Mouse (Mus musculus) neural tube, embryonic 12.5 days (tissue): ENCODE results near the gene Cblc. TPM values are rescaled to one million over a fixed set of nuclear protein-coding genes. Genes with fewer than 3 reads are reported as not detected.

Experiments
- ATAC-seq: fragments of 200-750 bp; cut with Nextera tagmentation; 2 replicates; pipeline ENCODE4 v1.8.0; 2017; ENCODE audit warnings: low read depth, mild to moderate bottlenecking, moderate TSS enrichment, moderate library complexity; ENCODE audit not compliant: low FRiP score
- H3K27ac ChIP-seq: fragments of 300-500 bp; sonication (generic); 2 replicates; pipeline ENCODE4 v1.5.1; 2016
- H3K27me3 ChIP-seq: fragments of 300-500 bp; sonication (generic); replicated peaks from 2 replicates; pipeline ENCODE4 v1.6.1; 2016; ENCODE audit warnings: mild to moderate bottlenecking
- H3K36me3 ChIP-seq: fragments of 300-500 bp; sonication (generic); 2 replicates; pipeline ENCODE4 v1.6.1; 2016; ENCODE audit warnings: mild to moderate bottlenecking
- H3K4me1 ChIP-seq: fragments of 300-500 bp; sonication (generic); 2 replicates; pipeline ENCODE4 v1.6.1; 2016
- H3K4me2 ChIP-seq: fragments of 300-500 bp; sonication (generic); replicated peaks from 2 replicates; pipeline ENCODE4 v1.6.1; 2016; ENCODE audit warnings: mild to moderate bottlenecking
- H3K4me3 ChIP-seq: fragments of 300-500 bp; sonication (generic); 2 replicates; pipeline ENCODE4 v1.5.1; 2016
- H3K9ac ChIP-seq: fragments of 300-500 bp; sonication (generic); 2 replicates; pipeline ENCODE4 v1.6.1; 2016; ENCODE audit warnings: mild to moderate bottlenecking
- H3K9me3 ChIP-seq: fragments of 300-500 bp; sonication (generic); 2 replicates; pipeline ENCODE4 v1.6.1; 2016; ENCODE audit warnings: mild to moderate bottlenecking
- WGBS: fragments of 180-500 bp; shearing (Covaris S2); methylation state at CpG from one replicate; pipeline ENCODE4 v1.1.7; 2016; 5-methylcytosine and 5-hydroxymethylcytosine counted together
- polyA plus RNA-seq: library from polyadenylated mRNA; unstranded; fragments of >200 nt; fragmentation: Nextera tagmentation; extraction: Ambion mirVana; gene quantifications from 2 replicates; pipeline ENCODE4 v1.2.1, GENCODE M21; 2016

The Cblc gene
- polyA plus RNA-seq, result 0.73 and 0.87 TPM in 2 replicates

GRCm38 (mm10) chr7:19796697-19797588, at the start of gene Cblc:
Gene Cblc, minus strand, starts transcription at chr7:19796809.
- 2% methylated on average over 32 of the region's 32 CpGs for WGBS
- no peaks in the 10 kb centered on the region for H3K36me3 ChIP-seq
- H3K27ac ChIP-seq, result no peak within 1 kb of the TSS
- H3K9me3 ChIP-seq, result no peaks in the 10 kb centered on the region
- peak; percentile 41; the same call in 1 of the 2 replicates for ATAC-seq
- no peak within 1 kb of the TSS for H3K4me3 ChIP-seq
- no peak within 1 kb of the TSS for H3K9ac ChIP-seq
- H3K27me3 ChIP-seq, result peaks cover 25% of the 10 kb centered on the region
- no peaks in the 10 kb centered on the region for H3K4me1 ChIP-seq
- H3K4me2 ChIP-seq, result no peak within 1 kb of the TSS

DNA sequence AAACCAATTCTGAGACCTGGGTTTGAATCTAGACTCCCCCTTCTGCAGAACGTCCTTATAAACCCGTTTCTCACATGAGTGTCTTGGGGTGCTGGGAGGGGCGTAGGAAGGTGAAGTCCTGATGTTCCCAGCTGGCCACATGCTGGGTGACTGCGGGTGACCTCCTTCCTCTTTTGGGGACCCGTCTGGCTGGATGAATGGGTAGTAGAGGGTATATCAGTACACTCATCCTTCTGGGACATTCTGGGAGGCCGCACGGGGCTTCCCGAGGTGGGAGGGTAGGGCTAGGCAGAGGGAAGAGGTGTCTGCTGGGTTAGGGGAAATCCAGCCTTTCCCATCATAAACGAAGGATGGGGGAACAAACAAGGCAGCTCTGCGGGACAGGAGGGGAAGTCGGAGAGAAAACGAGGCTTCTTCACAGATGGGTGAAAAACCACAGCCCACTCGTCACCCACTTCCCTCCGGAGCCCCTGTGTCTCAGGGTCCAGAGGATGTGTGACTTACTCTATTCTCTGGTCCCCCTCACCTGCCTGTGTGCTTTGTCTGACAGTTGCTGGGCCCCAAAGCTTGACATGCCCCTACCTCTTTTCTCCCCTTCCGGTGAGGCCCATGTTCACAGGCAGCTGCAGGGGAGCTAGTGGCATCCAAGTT, 48.0 kb upstream of the Cblc start:
- ATAC-seq, result no peak
- Histone ChIP-seq H3K4me3 (no peak overlapping the region), H3K9ac (no peak overlapping the region), H3K27ac (no peak overlapping the region), H3K4me1 (no peaks in the 10 kb centered on the region), H3K4me2 (no peak overlapping the region), H3K36me3 (no peaks in the 10 kb centered on the region), H3K9me3 (no peaks in the 10 kb centered on the region), H3K27me3 (peaks cover 26% of the 10 kb centered on the region)
- WGBS, result 63% methylated on average over 15 of the region's 15 CpGs

DNA sequence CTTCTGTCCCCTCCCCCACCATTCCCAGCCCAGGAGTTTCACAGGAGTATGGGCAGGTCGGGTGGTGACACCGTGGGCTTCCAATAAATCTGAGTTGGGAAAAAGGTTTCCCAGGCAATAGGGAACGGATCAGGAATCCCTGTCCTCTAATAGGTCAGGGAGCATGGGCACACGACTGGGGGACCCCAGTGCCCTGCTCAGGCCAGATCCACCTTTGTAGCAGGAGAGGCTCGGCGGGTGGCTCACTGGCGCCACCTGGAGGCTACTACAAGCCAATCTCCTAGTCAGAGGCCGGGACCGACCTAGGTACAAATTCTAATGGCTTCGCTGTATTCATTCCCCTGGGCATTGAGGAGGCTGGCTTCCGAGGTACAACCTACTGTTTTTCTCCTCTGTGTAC, 47.0 kb upstream of the Cblc start:
- no peaks in the 10 kb centered on the region for H3K9me3 ChIP-seq
- H3K9ac ChIP-seq, result no peak overlapping the region
- 3% methylated on average over 11 of the region's 11 CpGs for WGBS
- no peak overlapping the region; the same call in 1 of the 2 replicates for H3K4me2 ChIP-seq
- H3K36me3 ChIP-seq, result no peaks in the 10 kb centered on the region
- ATAC-seq, result peak; percentile 53; the same call in 1 of the 2 replicates
- H3K27me3 ChIP-seq, result peaks cover 26% of the 10 kb centered on the region
- H3K27ac ChIP-seq, result no peak overlapping the region
- no peaks in the 10 kb centered on the region for H3K4me1 ChIP-seq
- no peak overlapping the region for H3K4me3 ChIP-seq

DNA sequence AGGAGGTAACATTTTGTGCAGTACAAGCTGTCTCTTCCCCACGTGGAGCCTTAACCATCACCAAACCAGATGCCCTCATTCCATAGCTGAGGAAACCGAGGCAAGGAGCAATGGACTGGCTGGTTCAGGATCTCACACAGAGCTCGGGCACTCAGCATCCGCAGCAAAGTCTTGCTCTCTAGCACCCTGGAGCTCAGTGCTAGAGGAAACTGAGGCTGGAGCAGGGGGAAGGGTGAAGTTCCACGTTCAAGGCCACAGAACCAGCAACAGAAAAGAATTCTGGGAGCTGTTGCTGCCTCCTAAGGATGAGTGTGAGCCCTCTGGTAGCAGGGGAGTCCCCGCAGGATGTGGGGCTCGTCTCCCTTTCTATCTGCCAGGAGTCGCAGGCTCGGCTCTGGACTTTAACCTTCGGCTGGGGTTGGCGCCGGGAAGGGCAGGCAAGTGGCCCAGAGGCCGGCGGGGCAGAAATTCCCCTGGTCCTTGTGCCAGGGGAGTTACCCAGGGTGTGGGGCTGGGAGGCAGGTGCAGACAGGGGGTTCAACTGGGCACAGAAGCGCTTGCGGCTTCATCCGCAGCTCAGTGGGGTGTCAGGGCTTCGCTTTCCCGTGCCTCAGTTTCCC, 46.4 kb upstream of the Cblc start:
- Histone ChIP-seq H3K9ac (no peak overlapping the region), H3K27ac (no peak overlapping the region), H3K9me3 (no peaks in the 10 kb centered on the region), H3K4me1 (no peaks in the 10 kb centered on the region), H3K27me3 (peaks cover 26% of the 10 kb centered on the region), H3K4me3 (no peak overlapping the region), H3K36me3 (no peaks in the 10 kb centered on the region), H3K4me2 (no peak overlapping the region)
- WGBS, result 30% methylated on average over 19 of the region's 19 CpGs
- 0 out of 2 replicates have a peak, but pooled peaks have one; percentile 9 for ATAC-seq

GRCm38 (mm10) chr7:19841686-19842413, 45.2 kb upstream of the Cblc start:
- H3K27me3 ChIP-seq, result peaks cover 17% of the 10 kb centered on the region
- no peak overlapping the region for H3K4me3 ChIP-seq
- no peak overlapping the region for H3K27ac ChIP-seq
- H3K9me3 ChIP-seq, result no peaks in the 10 kb centered on the region
- H3K4me2 ChIP-seq, result no peak overlapping the region
- no peaks in the 10 kb centered on the region for H3K4me1 ChIP-seq
- H3K36me3 ChIP-seq, result no peaks in the 10 kb centered on the region
- ATAC-seq, result no peak
- H3K9ac ChIP-seq, result no peak overlapping the region
- 82% methylated on average over 21 of the region's 21 CpGs for WGBS

GRCm38 (mm10) chr7:19840936-19841335, 44.3 kb upstream of the Cblc start:
- H3K36me3 ChIP-seq, result no peaks in the 10 kb centered on the region
- no peaks in the 10 kb centered on the region for H3K9me3 ChIP-seq
- 80% methylated on average over 3 of the region's 3 CpGs for WGBS
- H3K4me2 ChIP-seq, result no peak overlapping the region
- no peak overlapping the region for H3K27ac ChIP-seq
- H3K9ac ChIP-seq, result no peak overlapping the region
- no peaks in the 10 kb centered on the region for H3K4me1 ChIP-seq
- no peak for ATAC-seq
- peaks cover 15% of the 10 kb centered on the region for H3K27me3 ChIP-seq
- no peak overlapping the region for H3K4me3 ChIP-seq

DNA sequence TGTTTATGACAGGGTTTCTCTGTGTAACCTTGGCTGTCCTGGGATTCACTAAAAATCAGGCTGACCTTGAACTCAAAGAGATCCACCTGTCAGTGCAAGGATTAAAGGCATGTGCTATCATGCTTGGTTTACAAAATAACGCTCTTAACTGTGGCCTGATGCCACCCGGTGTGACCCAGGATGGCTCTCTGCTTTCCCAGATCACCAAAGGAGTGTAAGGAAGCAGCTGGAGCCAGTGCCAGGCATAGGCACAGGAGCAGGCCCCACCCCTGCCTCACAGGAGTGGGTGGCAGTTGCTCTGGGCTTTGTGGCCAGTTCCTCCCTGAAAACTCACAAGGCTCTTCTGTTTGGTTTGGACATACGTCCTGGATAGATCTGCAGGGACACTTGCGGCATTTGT, 43.8 kb upstream of the Cblc start:
- no peak overlapping the region for H3K4me2 ChIP-seq
- 84% methylated on average over 4 of the region's 4 CpGs for WGBS
- no peak overlapping the region for H3K27ac ChIP-seq
- peaks cover 15% of the 10 kb centered on the region for H3K27me3 ChIP-seq
- H3K9ac ChIP-seq, result no peak overlapping the region
- H3K9me3 ChIP-seq, result no peaks in the 10 kb centered on the region
- no peaks in the 10 kb centered on the region for H3K4me1 ChIP-seq
- H3K4me3 ChIP-seq, result no peak overlapping the region
- no peak for ATAC-seq
- H3K36me3 ChIP-seq, result no peaks in the 10 kb centered on the region

- Histone ChIP-seq H3K4me2 (no peak overlapping the region), H3K4me3 (no peak overlapping the region), H3K27ac (no peak overlapping the region), H3K36me3 (no peaks in the 10 kb centered on the region), H3K4me1 (no peaks in the 10 kb centered on the region), H3K9ac (no peak overlapping the region), H3K9me3 (no peaks in the 10 kb centered on the region), H3K27me3 (no peaks in the 10 kb centered on the region)
- WGBS, result 73% methylated on average over 3 of the region's 3 CpGs
- ATAC-seq, result no peak
Observed at GRCm38 (mm10) chr7:19836843-19837242, 40.2 kb upstream of the Cblc start.

GRCm38 (mm10) chr7:19834055-19834454, 37.4 kb upstream of the Cblc start:
- Histone ChIP-seq H3K27ac (no peak overlapping the region), H3K4me3 (no peak overlapping the region), H3K9me3 (no peaks in the 10 kb centered on the region), H3K27me3 (no peaks in the 10 kb centered on the region), H3K4me1 (no peaks in the 10 kb centered on the region), H3K36me3 (no peaks in the 10 kb centered on the region), H3K9ac (no peak overlapping the region), H3K4me2 (no peak overlapping the region)
- ATAC-seq, result no peak
- WGBS, result 62% methylated on average over 3 of the region's 3 CpGs

DNA sequence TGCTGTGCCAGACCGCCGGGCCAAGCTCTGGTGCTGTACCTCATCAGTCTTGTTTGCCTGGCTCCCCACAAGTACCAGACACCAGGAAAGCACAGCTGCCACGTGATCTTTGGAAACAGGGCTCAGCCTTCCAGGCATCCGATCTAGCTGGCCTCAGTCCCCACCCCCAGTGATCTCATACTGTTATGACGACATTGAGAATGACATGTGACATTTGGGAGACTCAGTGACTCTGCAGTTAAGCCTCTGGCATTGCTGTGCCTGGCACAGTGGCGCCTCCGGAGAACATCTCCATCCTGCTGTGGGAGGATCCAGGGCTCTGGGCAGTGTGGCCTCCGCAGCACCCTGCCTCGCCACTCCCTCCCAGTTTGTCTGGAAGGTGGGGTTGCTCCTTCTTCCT, 35.2 kb upstream of the Cblc start:
- H3K36me3 ChIP-seq, result no peaks in the 10 kb centered on the region
- no peak overlapping the region for H3K4me3 ChIP-seq
- H3K27ac ChIP-seq, result no peak overlapping the region
- no peak overlapping the region for H3K4me2 ChIP-seq
- ATAC-seq, result no peak
- no peak overlapping the region for H3K9ac ChIP-seq
- H3K27me3 ChIP-seq, result no peaks in the 10 kb centered on the region
- H3K4me1 ChIP-seq, result no peaks in the 10 kb centered on the region
- no peaks in the 10 kb centered on the region for H3K9me3 ChIP-seq
- 61% methylated on average over 9 of the region's 9 CpGs for WGBS

DNA sequence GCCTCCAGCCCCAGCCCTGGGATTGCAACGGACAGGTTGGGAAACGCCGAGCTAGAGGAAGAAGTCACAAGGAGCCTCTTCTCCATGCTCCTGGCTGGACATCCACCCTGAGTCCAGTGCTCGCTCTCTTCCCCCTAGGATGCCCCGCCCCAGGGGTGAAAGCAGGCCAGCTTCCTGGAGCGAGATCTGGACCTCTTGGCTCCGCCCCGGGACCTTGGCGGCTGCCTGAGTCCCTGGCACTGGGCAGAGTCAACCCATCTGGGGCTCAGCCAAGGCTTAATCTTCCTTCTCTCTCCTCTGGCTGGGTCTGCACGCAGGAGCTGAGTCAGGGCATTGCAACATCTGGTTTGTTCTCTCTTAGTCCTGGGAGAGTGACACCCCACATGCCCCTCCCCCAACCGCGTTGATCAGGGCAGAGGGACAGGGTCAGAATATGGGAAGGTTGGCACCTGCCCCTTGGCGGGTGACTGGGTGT, 34.1 kb upstream of the Cblc start:
- H3K27me3 ChIP-seq, result no peaks in the 10 kb centered on the region
- H3K27ac ChIP-seq, result no peak overlapping the region
- H3K9me3 ChIP-seq, result no peaks in the 10 kb centered on the region
- H3K4me3 ChIP-seq, result no peak overlapping the region
- H3K9ac ChIP-seq, result no peak overlapping the region
- no peaks in the 10 kb centered on the region for H3K36me3 ChIP-seq
- WGBS, result 35% methylated on average over 13 of the region's 13 CpGs
- H3K4me1 ChIP-seq, result no peaks in the 10 kb centered on the region
- no peak overlapping the region for H3K4me2 ChIP-seq
- ATAC-seq, result no peak

DNA sequence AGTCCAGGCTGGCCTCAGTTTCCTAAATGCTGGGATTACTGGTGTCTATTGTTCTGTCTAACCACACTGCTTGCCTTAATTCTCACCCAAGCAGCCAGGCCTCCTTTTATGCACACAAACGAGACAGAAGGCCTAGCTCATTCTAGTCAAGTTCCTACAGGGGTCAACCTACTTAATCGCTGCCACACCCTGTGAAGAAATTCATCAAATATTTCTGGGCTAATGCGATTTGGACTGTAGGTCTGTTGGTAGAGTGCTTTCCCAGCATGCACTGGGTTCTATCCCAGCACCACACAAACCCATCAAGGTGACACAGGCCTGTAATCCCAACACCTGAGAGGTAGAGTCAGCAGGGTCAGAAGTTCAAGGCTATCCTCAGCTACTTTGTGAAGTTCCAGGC, 33.1 kb upstream of the Cblc start:
- H3K27me3 ChIP-seq, result no peaks in the 10 kb centered on the region
- H3K9ac ChIP-seq, result no peak overlapping the region
- 86% methylated on average over 3 of the region's 3 CpGs for WGBS
- H3K4me1 ChIP-seq, result no peaks in the 10 kb centered on the region
- no peak overlapping the region for H3K4me3 ChIP-seq
- no peak overlapping the region for H3K4me2 ChIP-seq
- no peak overlapping the region for H3K27ac ChIP-seq
- ATAC-seq, result no peak
- no peaks in the 10 kb centered on the region for H3K9me3 ChIP-seq
- no peaks in the 10 kb centered on the region for H3K36me3 ChIP-seq
